Mouse (Mus musculus) gastrocnemius, postnatal 14 days (tissue): ENCODE results near the gene Cacna1a. TPM values are rescaled to one million over a fixed set of nuclear protein-coding genes. Genes with fewer than 3 reads are reported as not detected.

ENCODE experiments used
- DNase-seq: peaks from one replicate; pipeline ENCODE4 v3.0.0; 2021; ENCODE audit warnings: mixed read lengths
- intact Hi-C: fragments of 180-260 bp; cut with DNase I; formaldehyde crosslinking; loops from one replicate; pipeline ENCODE4 v1.15.1; 2025; ENCODE audit warnings: low total_unique reads
- total RNA-seq, 2 experiments: library from RNA; stranded (reverse); gene quantifications; 2 replicates each; pipeline ENCODE4 v1.2.3; 2021

Cacna1a gene
- total RNA-seq, 2 experiments from 2014 or later: 3.1 to 9.2 TPM

- DNase-seq: no peak
- intact Hi-C loops: no loop called here
Measured at GRCm38 (mm10) chr8:84566816-84567413, 178.7 kb downstream of the Cacna1a start.

GRCm38 (mm10) chr8:84567541-84567940, 179.3 kb downstream of the Cacna1a start:
- DNase-seq: peak; percentile 30

GRCm38 (mm10) chr8:84568737-84569136, 180.5 kb downstream of the Cacna1a start:
- intact Hi-C loops: no loop called here
- no peak for DNase-seq

More at GRCm38 (mm10) chr8:84567541-84567940, 179.3 kb downstream of the Cacna1a start:
- intact Hi-C loops: no loop called here

DNA sequence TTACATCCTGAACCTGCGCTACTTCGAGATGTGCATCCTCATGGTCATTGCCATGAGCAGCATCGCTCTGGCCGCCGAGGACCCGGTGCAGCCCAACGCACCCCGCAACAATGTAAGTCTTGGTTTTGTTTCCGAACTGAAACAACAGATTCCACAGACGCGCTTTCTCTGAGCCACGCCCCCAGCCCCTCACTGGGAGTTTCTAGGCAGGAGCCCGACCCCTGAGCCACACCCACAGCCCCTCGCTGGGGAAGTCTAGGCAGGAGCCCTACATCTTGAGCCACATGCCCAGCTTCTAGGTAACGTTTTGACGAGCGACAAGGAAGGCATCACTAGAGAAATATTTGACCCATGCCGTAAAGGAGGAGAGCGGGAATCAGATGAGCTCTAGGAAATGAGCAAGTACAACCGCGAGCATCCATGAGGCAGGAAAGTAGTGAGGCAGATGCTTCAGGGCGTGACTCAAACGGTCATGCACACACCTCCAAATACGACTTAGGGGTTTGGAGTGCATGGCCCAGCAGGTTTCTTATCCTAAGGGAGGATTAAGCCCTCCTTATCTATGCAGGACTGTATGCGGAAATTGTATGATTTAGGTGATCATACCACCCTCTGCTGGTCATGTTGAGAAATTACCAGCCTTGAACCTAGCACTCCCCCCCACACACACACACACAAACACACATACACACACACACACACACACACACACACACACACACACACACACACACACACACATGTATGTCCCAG, 181.9 kb downstream of the Cacna1a start:
- DNase-seq: no peak
- intact Hi-C loops: no loop called here

GRCm38 (mm10) chr8:84577432-84577831, 189.2 kb downstream of the Cacna1a start:
- intact Hi-C loops: no loop called here
- DNase-seq: no peak

GRCm38 (mm10) chr8:84579595-84579994, 191.4 kb downstream of the Cacna1a start:
- peak; percentile 25 for DNase-seq
- intact Hi-C loops: no loop called here

DNA sequence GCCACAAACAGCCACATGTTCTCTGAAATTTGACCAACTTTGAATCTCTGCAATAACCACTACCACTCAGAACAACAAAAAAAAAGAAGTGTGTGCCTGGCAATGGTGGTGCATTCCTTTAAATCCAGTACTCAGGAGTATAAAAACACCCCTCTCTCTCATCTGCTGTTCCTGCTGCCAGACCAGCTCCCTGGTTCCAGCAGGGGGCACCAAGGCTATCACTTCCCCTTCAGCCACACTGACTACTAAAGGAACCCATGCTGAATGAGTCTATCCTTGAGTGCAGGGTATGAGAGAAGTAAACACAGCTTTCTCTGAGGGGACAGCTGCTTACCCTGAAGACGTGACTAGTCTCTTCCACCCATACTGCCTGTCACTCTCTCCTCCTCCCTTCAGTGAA, 197.1 kb downstream of the Cacna1a start:
- intact Hi-C loops: no loop called here
- no peak for DNase-seq

- intact Hi-C loops: no loop called here
- no peak for DNase-seq
Measured at GRCm38 (mm10) chr8:84586221-84586620, 198.0 kb downstream of the Cacna1a start.

DNA sequence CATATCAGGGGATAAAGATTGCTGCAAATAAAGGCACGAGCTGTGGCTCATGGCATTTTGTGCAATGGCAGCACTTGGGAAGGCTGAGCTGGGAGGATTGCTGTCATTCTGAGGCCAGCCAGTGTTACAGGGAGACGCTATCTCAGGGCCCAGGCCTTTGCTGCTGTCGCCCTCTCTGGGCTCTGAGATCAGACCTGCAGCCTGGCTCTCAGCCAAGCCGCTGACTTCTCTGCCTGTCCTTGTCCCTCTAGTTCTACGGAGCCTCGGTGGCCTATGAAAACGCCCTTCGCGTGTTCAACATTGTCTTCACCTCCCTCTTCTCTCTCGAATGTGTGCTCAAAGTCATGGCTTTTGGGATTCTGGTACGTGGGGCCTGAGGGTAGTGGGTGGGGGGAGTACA, 200.3 kb downstream of the Cacna1a start:
- intact Hi-C loops: no loop called here
- DNase-seq: no peak

DNA sequence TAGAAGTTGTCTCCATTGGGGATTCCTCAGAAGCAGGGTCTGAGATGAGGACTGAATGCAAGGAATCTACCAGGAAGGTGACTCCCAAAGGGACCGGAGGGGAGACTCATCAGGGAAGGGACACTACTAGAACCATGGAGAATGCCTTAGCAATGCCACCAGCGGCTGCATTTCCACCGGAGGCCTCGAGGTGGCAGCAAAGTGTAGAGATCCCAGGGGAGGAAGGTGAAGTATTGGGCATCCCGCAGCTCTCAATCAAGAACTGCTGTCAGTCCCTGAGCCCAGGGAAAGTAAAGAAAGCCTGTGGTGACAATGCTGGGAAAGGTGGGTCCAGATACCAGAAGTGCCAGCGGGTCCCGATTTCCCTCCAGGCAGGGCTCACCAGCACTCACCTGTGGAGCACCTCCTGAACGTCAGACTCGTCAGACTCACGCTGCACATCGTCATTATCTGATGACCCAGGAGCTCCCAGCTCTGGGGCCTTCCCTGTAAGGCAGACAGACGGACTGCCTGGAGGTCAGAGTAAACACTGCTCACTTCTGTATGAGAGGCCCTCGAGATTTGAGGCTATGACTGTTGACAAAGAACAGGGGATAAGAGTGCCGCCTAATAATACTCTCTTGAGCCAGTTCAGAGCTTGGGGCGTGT, 203.9 kb downstream of the Cacna1a start:
- intact Hi-C loops: loop anchor here (5.0 kb wide), 1 partner anchor 225 kb away; no protein-coding TSS in a partner anchor
- DNase-seq: peak; percentile 72

DNA sequence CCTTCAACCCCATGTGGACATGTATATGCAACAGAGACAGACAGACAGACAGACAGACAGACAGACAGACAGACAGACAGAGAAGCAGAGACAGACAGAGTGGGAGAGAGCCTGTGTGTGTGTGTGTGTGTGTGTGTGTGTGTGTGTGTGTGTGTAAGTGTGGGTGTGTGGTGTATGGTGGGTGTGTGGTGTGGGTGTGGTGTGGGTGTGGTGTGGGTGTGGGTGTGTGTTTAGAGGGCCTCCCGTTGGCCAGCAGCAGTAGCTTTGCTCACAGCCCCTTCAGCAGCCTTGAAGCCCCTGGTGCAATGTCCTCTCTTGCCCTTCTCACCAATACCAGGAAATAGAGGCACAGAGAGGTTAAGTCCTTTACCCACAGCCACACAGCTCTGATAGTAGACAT, 204.9 kb downstream of the Cacna1a start:
- intact Hi-C loops: loop anchor here (5.0 kb wide), 1 partner anchor 224 kb away; no protein-coding TSS in a partner anchor
- no peak for DNase-seq

DNA sequence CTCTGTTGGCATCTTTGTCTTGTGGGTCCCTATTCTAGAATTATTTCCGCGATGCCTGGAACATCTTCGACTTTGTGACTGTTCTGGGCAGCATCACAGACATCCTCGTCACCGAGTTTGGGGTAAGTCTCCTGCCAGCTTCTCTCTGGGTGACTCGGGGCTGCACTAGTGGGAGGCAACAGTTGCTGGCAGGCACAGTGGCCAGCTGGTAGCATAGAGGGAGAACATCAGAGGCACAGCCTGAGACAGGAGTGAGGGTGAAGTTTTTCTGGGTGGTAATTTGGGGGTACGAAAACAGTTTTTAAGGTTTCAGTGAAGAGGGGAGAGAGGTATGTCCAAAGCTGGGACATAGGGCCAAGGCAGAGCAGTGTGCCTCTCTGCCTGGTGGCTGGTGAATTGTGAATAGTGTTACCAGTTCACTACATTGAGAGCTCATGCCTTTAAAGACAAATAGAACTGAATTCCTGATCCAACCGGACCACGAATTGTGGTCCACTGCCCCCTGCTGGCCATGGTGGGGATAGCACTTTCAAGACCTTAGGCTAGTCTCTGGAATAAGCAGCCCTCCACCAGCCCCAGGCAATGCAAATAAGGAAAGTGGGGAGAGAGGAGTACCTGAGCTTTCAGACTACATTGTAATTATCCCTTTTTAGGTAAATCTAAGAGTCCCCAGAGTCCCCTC, 206.0 kb downstream of the Cacna1a start:
- intact Hi-C loops: loop anchor here (5.0 kb wide), 1 partner anchor 223 kb away; no protein-coding TSS in a partner anchor
- peak; percentile 82 for DNase-seq

DNA sequence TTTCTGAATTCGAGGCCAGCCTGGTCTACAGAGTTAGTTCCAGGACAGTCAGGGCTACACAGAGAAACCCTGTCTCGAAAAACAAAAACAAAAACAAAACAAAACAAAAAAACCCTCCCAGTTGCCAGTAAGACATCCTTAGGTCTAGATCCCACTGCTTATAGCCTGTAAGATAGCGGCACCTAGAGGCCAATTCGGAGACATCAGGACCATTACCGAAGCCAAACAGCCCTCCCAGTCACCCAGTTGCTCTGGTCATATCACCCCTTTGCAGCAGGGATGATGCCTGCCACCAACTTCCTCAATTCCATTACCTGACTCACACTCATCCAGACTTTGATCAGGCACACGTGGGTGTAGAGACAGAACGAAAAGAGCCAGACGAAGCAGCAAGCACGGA, 207.4 kb downstream of the Cacna1a start:
- DNase-seq: peak; percentile 38
- intact Hi-C loops: no loop called here

GRCm38 (mm10) chr8:84599401-84599800, 211.2 kb downstream of the Cacna1a start:
- no peak for DNase-seq
- intact Hi-C loops: no loop called here

- peak; percentile 32 for DNase-seq
- intact Hi-C loops: no loop called here
Measured at GRCm38 (mm10) chr8:84600311-84600907, 212.2 kb downstream of the Cacna1a start.

- DNase-seq: no peak
- intact Hi-C loops: no loop called here
Measured at GRCm38 (mm10) chr8:84601221-84601751, 213.0 kb downstream of the Cacna1a start.

GRCm38 (mm10) chr8:84614512-84615223, 226.4 kb downstream of the Cacna1a start:
- intact Hi-C loops: no loop called here
- no peak for DNase-seq

GRCm38 (mm10) chr8:84615666-84616485, 227.6 kb downstream of the Cacna1a start:
- DNase-seq: no peak
- intact Hi-C loops: no loop called here
